In genomic region chr9:62828662-62829086, GRCm38 (mm10) we compare ENCODE assay signal across 8 mouse cellular contexts. TPM values are rescaled to one million over a fixed set of nuclear protein-coding genes. Genes with fewer than 3 reads are reported as not detected.
DNase-seq lines count a peak whose midpoint lies in the region; ATAC-seq and TF ChIP-seq lines count a peak whose summit lies in the region.

No protein-coding gene starts in this region.

- peaks cover 6% of the 10 kb centered on the region for H3K4me1 ChIP-seq in bone marrow macrophage, adult 2 months (ENCODE audit: control insufficient read depth, insufficient read depth, low read length)
- H3K4me1 ChIP-seq in embryonic fibroblast, embryonic 13.5 days (ENCODE audit: control insufficient read depth, insufficient read depth, low read length) = peaks cover 3% of the 10 kb centered on the region; the same call in 1 of the 2 replicates
- H3K4me1 ChIP-seq in heart, embryonic 10.5 days = peaks cover 41% of the 10 kb centered on the region
- H3K4me1 ChIP-seq in kidney, embryonic 15.5 days = peaks cover 35% of the 10 kb centered on the region

- no peak for TF ChIP-seq POLR2A in bone marrow macrophage, adult 2 months (IDR thresholded peaks at IDR 0.05; ENCODE audit: borderline replicate concordance, low read depth, low read length)
- TF ChIP-seq POLR2A in embryonic fibroblast, embryonic 13.5 days (IDR thresholded peaks at IDR 0.05; ENCODE audit: low read depth, low read length) = no peak

- no peaks in the 10 kb centered on the region for H3K9me3 ChIP-seq in heart, embryonic 10.5 days
- H3K9me3 ChIP-seq in kidney, embryonic 15.5 days (replicated peaks) = no peaks in the 10 kb centered on the region

- no peak overlapping the region for H3K9ac ChIP-seq in kidney, embryonic 15.5 days

- ATAC-seq in kidney, embryonic 15.5 days (replicated peaks; ENCODE audit: low FRiP score) = peak; percentile 96
- ATAC-seq in monocyte, adult 5-6 weeks (replicated peaks; ENCODE audit: insufficient number of reproducible peaks, low FRiP score, low TSS enrichment, poor library complexity, severe bottlenecking) = peak; percentile 99

- DNase-seq in A20 (ENCODE audit: low read depth, low spot score) = peak; percentile 97
- peak; percentile 99 for DNase-seq in heart, embryonic 10.5 days (ENCODE audit: low spot score)
- peak; percentile 96 for DNase-seq in liver
- DNase-seq in spleen, postnatal 4 days (ENCODE audit: low spot score in 2 of 2) = peak; percentile 93 to 97

- WGBS in heart, embryonic 10.5 days = under 1% methylated on average over 23 of the region's 23 CpGs
- WGBS in kidney, embryonic 15.5 days = 0% methylated on average over 23 of the region's 23 CpGs

- no peak; the same call in 1 of the 2 replicates for TF ChIP-seq CTCF in bone marrow macrophage, adult 2 months (IDR thresholded peaks at IDR 0.05; ENCODE audit: low read depth, low read length)
- TF ChIP-seq CTCF in embryonic fibroblast, embryonic 13.5 days (IDR thresholded peaks at IDR 0.05; ENCODE audit: borderline replicate concordance, insufficient read depth, low read length) = peak; percentile 92

- H3K27me3 ChIP-seq in heart, embryonic 10.5 days (ENCODE audit: insufficient read depth, poor library complexity, severe bottlenecking) = no peaks in the 10 kb centered on the region
- H3K27me3 ChIP-seq in kidney, embryonic 15.5 days = no peaks in the 10 kb centered on the region

- no peak overlapping the region; the same call in 1 of the 2 replicates for H3K27ac ChIP-seq in bone marrow macrophage, adult 2 months (ENCODE audit: insufficient read depth, low read depth, low read length)
- H3K27ac ChIP-seq in embryonic fibroblast, embryonic 13.5 days (ENCODE audit: insufficient read depth, low read length) = no peak overlapping the region
- peak overlapping the region; percentile 79; the same call in 1 of the 2 replicates for H3K27ac ChIP-seq in heart, embryonic 10.5 days
- peak overlapping the region; percentile 77 for H3K27ac ChIP-seq in kidney, embryonic 15.5 days

- H3K4me3 ChIP-seq in bone marrow macrophage, adult 2 months (ENCODE audit: insufficient read depth, low read length) = peak overlapping the region; percentile 44; the same call in 1 of the 2 replicates
- no peak overlapping the region for H3K4me3 ChIP-seq in embryonic fibroblast, embryonic 13.5 days (ENCODE audit: insufficient read depth, low read length)
- H3K4me3 ChIP-seq in heart, embryonic 10.5 days = peak overlapping the region; percentile 49
- H3K4me3 ChIP-seq in kidney, embryonic 15.5 days (replicated peaks) = peak overlapping the region; percentile 34

- peak overlapping the region; percentile 61 for H3K4me2 ChIP-seq in kidney, embryonic 15.5 days

- H3K36me3 ChIP-seq in heart, embryonic 10.5 days = no peaks in the 10 kb centered on the region
- H3K36me3 ChIP-seq in kidney, embryonic 15.5 days = no peaks in the 10 kb centered on the region

RNA-seq across cellular contexts. Expression of gene Cln6, which starts 9.9 kb away (rescaled TPM):
- polyA plus RNA-seq in bone marrow macrophage, adult 2 months (2012; ENCODE audit: insufficient read depth, insufficient read length, missing spikeins) = 95.4 and 113 TPM in 2 replicates
- 33.7 and 43.3 TPM in 2 replicates for polyA plus RNA-seq in embryonic fibroblast, embryonic 13.5 days (2011; ENCODE audit: insufficient read length, low read depth, missing spikeins)
- polyA plus RNA-seq in heart, embryonic 10.5 days (2016; fragmentation: Nextera tagmentation; extraction: Ambion mirVana) = 17.7 and 21.4 TPM in 2 replicates
- 23.2 and 27.1 TPM in 2 replicates for polyA plus RNA-seq in kidney, embryonic 15.5 days (2015; fragmentation: Nextera tagmentation; extraction: Ambion mirVana)
- total RNA-seq in monocyte, adult 5-6 weeks (2017) = 4.7 to 8.7 TPM (median 6.7 TPM) in 3 replicates

RNA-seq across cellular contexts. Expression of gene Fem1b, which starts 16.9 kb away (rescaled TPM):
- polyA plus RNA-seq in bone marrow macrophage, adult 2 months (2012; ENCODE audit: insufficient read depth, insufficient read length, missing spikeins) = 12.8 and 15.8 TPM in 2 replicates
- 37.3 and 41.2 TPM in 2 replicates for polyA plus RNA-seq in embryonic fibroblast, embryonic 13.5 days (2011; ENCODE audit: insufficient read length, low read depth, missing spikeins)
- 21.1 and 21.2 TPM in 2 replicates for polyA plus RNA-seq in heart, embryonic 10.5 days (2016; fragmentation: Nextera tagmentation; extraction: Ambion mirVana)
- 22.7 and 23.2 TPM in 2 replicates for polyA plus RNA-seq in kidney, embryonic 15.5 days (2015; fragmentation: Nextera tagmentation; extraction: Ambion mirVana)
- 17.9 to 19.1 TPM (median 18.0 TPM) in 3 replicates for total RNA-seq in monocyte, adult 5-6 weeks (2017)

RNA-seq across cellular contexts. Expression of gene Calml4, which starts 29.2 kb away (rescaled TPM):
- 2.4 and 6.2 TPM in 2 replicates for polyA plus RNA-seq in bone marrow macrophage, adult 2 months (2012; ENCODE audit: insufficient read depth, insufficient read length, missing spikeins)
- polyA plus RNA-seq in embryonic fibroblast, embryonic 13.5 days (2011; ENCODE audit: insufficient read length, low read depth, missing spikeins) = 2.9 and 7.5 TPM in 2 replicates
- 0.31 and 0.94 TPM in 2 replicates for polyA plus RNA-seq in heart, embryonic 10.5 days (2016; fragmentation: Nextera tagmentation; extraction: Ambion mirVana)
- 102 and 107 TPM in 2 replicates for polyA plus RNA-seq in kidney, embryonic 15.5 days (2015; fragmentation: Nextera tagmentation; extraction: Ambion mirVana)
- 0.48 TPM in 1 of 3 replicates, not detected in the others for total RNA-seq in monocyte, adult 5-6 weeks (2017)

Comparison
In these comparisons a context has a peak if more than half of its experiments do, and no peak if none do; other contexts are left out.
1. H3K27ac ChIP-seq: peak in heart, embryonic 10.5 days (single experiment) and kidney, embryonic 15.5 days (single experiment); none in bone marrow macrophage, adult 2 months (single experiment) and embryonic fibroblast, embryonic 13.5 days (single experiment).
2. RNA of gene Calml4, which starts 29.2 kb away (polyA plus RNA-seq): 102 to 107 TPM in kidney, embryonic 15.5 days; 2.9 to 7.5 TPM in embryonic fibroblast, embryonic 13.5 days, 2.4 to 6.2 TPM in bone marrow macrophage, adult 2 months and 0.31 to 0.94 TPM in heart, embryonic 10.5 days; every median in the first group is over 10 times any median in the second.
3. Peak in every context shown above with its lines, with median percentiles within 50 percentile points of each other: DNase-seq.